Mouse (Mus musculus) myocyte (in vitro differentiated cells): ENCODE measurements around the gene Hbq1b. TPM values are rescaled to one million over a fixed set of nuclear protein-coding genes. Genes with fewer than 3 reads are reported as not detected.

Experiments used
- H3K27me3 ChIP-seq: one replicate; pipeline ENCODE4 v1.6.1; 2011; ENCODE audit not compliant: control insufficient read depth, insufficient read depth, insufficient read length
- H3K36me3 ChIP-seq: one replicate; pipeline ENCODE4 v1.6.1; 2011; ENCODE audit not compliant: control insufficient read depth, insufficient read depth
- H3K4me2 ChIP-seq: one replicate; pipeline ENCODE4 v1.6.1; 2011; ENCODE audit warnings: low read depth, control low read depth
- H3K4me3 ChIP-seq: one replicate; pipeline ENCODE4 v1.5.1; 2011; ENCODE audit warnings: mild to moderate bottlenecking, control low read depth, moderate library complexity
- H3K79me2 ChIP-seq: one replicate; pipeline ENCODE4 v1.6.1; 2011; ENCODE audit not compliant: control insufficient read depth, insufficient read depth
- H3ac ChIP-seq: one replicate; pipeline ENCODE4 v1.6.1; 2011; ENCODE audit not compliant: control insufficient read depth, insufficient read length
- CEBPB ChIP-seq: IDR thresholded peaks from 2 replicates; pipeline ENCODE4 v1.6.1; 2011; ENCODE audit warnings: mild to moderate bottlenecking, moderate library complexity; ENCODE audit not compliant: poor library complexity, insufficient read depth, severe bottlenecking
- E2F4 ChIP-seq: IDR thresholded peaks from one replicate; pipeline ENCODE4 v1.6.1; 2011; ENCODE audit warnings: mild to moderate bottlenecking, control low read depth, moderate library complexity; ENCODE audit not compliant: insufficient read depth
- MAX ChIP-seq: IDR thresholded peaks from one replicate; pipeline ENCODE4 v1.6.1; 2011; ENCODE audit warnings: low read depth, mild to moderate bottlenecking, control low read depth
- MYOD1 ChIP-seq, 3 experiments: IDR thresholded peaks; one replicate each; pipeline ENCODE4 v1.6.1; 2011; ENCODE audit warnings: control low read depth in 2 of 3, low read depth in 2 of 3, mild to moderate bottlenecking in 2 of 3, moderate library complexity in 1 of 3; ENCODE audit not compliant: insufficient read length in 2 of 3, control insufficient read depth in 1 of 3
- MYOG ChIP-seq, 3 experiments: IDR thresholded peaks; one replicate each; pipeline ENCODE4 v1.6.1; 2011; ENCODE audit warnings: control low read depth in 2 of 3, low read depth in 2 of 3, mild to moderate bottlenecking in 2 of 3; ENCODE audit not compliant: insufficient read length in 2 of 3, control insufficient read depth in 1 of 3, insufficient read depth in 1 of 3
- POLR2A ChIP-seq: IDR thresholded peaks from one replicate; pipeline ENCODE4 v1.6.1; 2011; ENCODE audit warnings: low read depth, mild to moderate bottlenecking, control low read depth, moderate library complexity; ENCODE audit not compliant: insufficient read length
- POLR2AphosphoS2 ChIP-seq: IDR thresholded peaks from one replicate; pipeline ENCODE4 v1.6.1; 2011; ENCODE audit warnings: low read depth, control low read depth; ENCODE audit not compliant: insufficient read length
- REST ChIP-seq: IDR thresholded peaks from one replicate; pipeline ENCODE4 v1.6.1; 2011; ENCODE audit warnings: mild to moderate bottlenecking, control low read depth, moderate library complexity; ENCODE audit not compliant: insufficient read depth, insufficient read length
- SRF ChIP-seq: IDR thresholded peaks from one replicate; pipeline ENCODE4 v1.6.1; 2011; ENCODE audit warnings: low read depth; ENCODE audit not compliant: control insufficient read depth, insufficient read length
- TCF12 ChIP-seq: IDR thresholded peaks from one replicate; pipeline ENCODE4 v1.6.1; 2011; ENCODE audit warnings: mild to moderate bottlenecking, control low read depth; ENCODE audit not compliant: poor library complexity, insufficient read depth, severe bottlenecking
- TCF3 ChIP-seq: IDR thresholded peaks from one replicate; pipeline ENCODE4 v1.6.1; 2011; ENCODE audit warnings: low read depth, control low read depth; ENCODE audit not compliant: insufficient read length
- USF1 ChIP-seq: IDR thresholded peaks from one replicate; pipeline ENCODE4 v1.6.1; 2011; ENCODE audit warnings: low read depth, mild to moderate bottlenecking, control low read depth, moderate library complexity
- polyA plus RNA-seq: library from polyadenylated mRNA; unstranded; fragments of >200 nt; fragmentation: generic; extraction: Trizol; gene quantifications from one replicate; pipeline ENCODE4 v1.2.1, GENCODE M21; 2012; ENCODE audit warnings: missing spikeins

The Hbq1b gene
- polyA plus RNA-seq, 1 experiment: 0.16 TPM

- Histone ChIP-seq H3K27me3 (no peaks in the 10 kb centered on the region), H3K4me2 (no peak overlapping the region), H3ac (no peak overlapping the region), H3K4me3 (no peak overlapping the region), H3K79me2 (no peaks in the 10 kb centered on the region), H3K36me3 (no peaks in the 10 kb centered on the region)
- no peak for TF ChIP-seq TCF12
- no peak for TF ChIP-seq MYOG (IDR thresholded peaks at IDR 0.05; ENCODE audit: control insufficient read depth in 1 of 3, insufficient read depth in 1 of 3, insufficient read length in 2 of 3, low read depth in 2 of 3)
- TF ChIP-seq SRF: no peak
- no peak for TF ChIP-seq MYOD1 (IDR thresholded peaks at IDR 0.05; ENCODE audit: control insufficient read depth in 1 of 3, insufficient read length in 2 of 3, low read depth in 2 of 3)
- TF ChIP-seq USF1: no peak
- TF ChIP-seq MAX: no peak
- no peak for TF ChIP-seq REST
These were observed 29.2 kb downstream of the Hbq1b start for GRCm38 (mm10) chr11:32316009-32316408.

GRCm38 (mm10) chr11:32320507-32321195, 33.9 kb downstream of the Hbq1b start:
- H3K79me2 ChIP-seq: no peaks in the 10 kb centered on the region
- H3K27me3 ChIP-seq: no peaks in the 10 kb centered on the region
- no peak overlapping the region for H3ac ChIP-seq
- no peaks in the 10 kb centered on the region for H3K36me3 ChIP-seq
- peak in 2 of 3 experiments; percentile 86 to 93 for TF ChIP-seq MYOD1 (IDR thresholded peaks at IDR 0.05; ENCODE audit: control insufficient read depth in 1 of 3, insufficient read length in 2 of 3, low read depth in 2 of 3)
- TF ChIP-seq CEBPB: no peak
- no peak for TF ChIP-seq MAX
- peak in 2 of 3 experiments; percentile 47 to 72 for TF ChIP-seq MYOG (IDR thresholded peaks at IDR 0.05; ENCODE audit: control insufficient read depth in 1 of 3, insufficient read depth in 1 of 3, insufficient read length in 2 of 3, low read depth in 2 of 3)
- peak overlapping the region; percentile 80 for H3K4me2 ChIP-seq
- no peak overlapping the region for H3K4me3 ChIP-seq

- H3K36me3 ChIP-seq: no peaks in the 10 kb centered on the region
- no peaks in the 10 kb centered on the region for H3K27me3 ChIP-seq
- peak; percentile 21 for TF ChIP-seq MAX
- no peak for TF ChIP-seq POLR2A
- H3ac ChIP-seq: no peak overlapping the region
- H3K4me2 ChIP-seq: peak overlapping the region; percentile 80
- no peak overlapping the region for H3K4me3 ChIP-seq
- H3K79me2 ChIP-seq: no peaks in the 10 kb centered on the region
These were observed 34.4 kb downstream of the Hbq1b start for GRCm38 (mm10) chr11:32321196-32321565.

- no peak overlapping the region for H3K4me3 ChIP-seq
- H3K4me2 ChIP-seq: peak overlapping the region; percentile 54
- no peaks in the 10 kb centered on the region for H3K79me2 ChIP-seq
- H3K27me3 ChIP-seq: no peaks in the 10 kb centered on the region
- no peak overlapping the region for H3ac ChIP-seq
- H3K36me3 ChIP-seq: no peaks in the 10 kb centered on the region
- no peak for TF ChIP-seq TCF12
- no peak for TF ChIP-seq MYOG (IDR thresholded peaks at IDR 0.05; ENCODE audit: control insufficient read depth in 1 of 3, insufficient read depth in 1 of 3, insufficient read length in 2 of 3, low read depth in 2 of 3)
- TF ChIP-seq SRF: no peak
- no peak for TF ChIP-seq MYOD1 (IDR thresholded peaks at IDR 0.05; ENCODE audit: control insufficient read depth in 1 of 3, insufficient read length in 2 of 3, low read depth in 2 of 3)
- TF ChIP-seq TCF3: no peak
- TF ChIP-seq E2F4: no peak
- TF ChIP-seq REST: no peak
- no peak for TF ChIP-seq CEBPB
- no peak for TF ChIP-seq USF1
- no peak for TF ChIP-seq MAX
- no peak for TF ChIP-seq POLR2AphosphoS2
- TF ChIP-seq POLR2A: no peak
These were observed 37.8 kb downstream of the Hbq1b start for GRCm38 (mm10) chr11:32324609-32325008.

GRCm38 (mm10) chr11:32331075-32331474, 44.3 kb downstream of the Hbq1b start:
- no peak overlapping the region for H3K4me3 ChIP-seq
- TF ChIP-seq E2F4 (no peak), MYOD1 (IDR thresholded peaks at IDR 0.05; ENCODE audit: control insufficient read depth in 1 of 3, insufficient read length in 2 of 3, low read depth in 2 of 3) (peak; percentile 25 to 92 (median 83)), MAX (no peak)
- peak overlapping the region; percentile 18 for H3K4me2 ChIP-seq

GRCm38 (mm10) chr11:32331861-32332260, 45.1 kb downstream of the Hbq1b start:
- H3K4me3 ChIP-seq: no peak overlapping the region
- no peaks in the 10 kb centered on the region for H3K36me3 ChIP-seq
- H3K79me2 ChIP-seq: no peaks in the 10 kb centered on the region
- H3ac ChIP-seq: no peak overlapping the region
- no peaks in the 10 kb centered on the region for H3K27me3 ChIP-seq
- no peak for TF ChIP-seq MYOD1 (IDR thresholded peaks at IDR 0.05; ENCODE audit: control insufficient read depth in 1 of 3, insufficient read length in 2 of 3, low read depth in 2 of 3)
- TF ChIP-seq TCF3: no peak
- TF ChIP-seq POLR2A: no peak
- peak in 1 of 3 experiments; percentile 4 for TF ChIP-seq MYOG (IDR thresholded peaks at IDR 0.05; ENCODE audit: control insufficient read depth in 1 of 3, insufficient read depth in 1 of 3, insufficient read length in 2 of 3, low read depth in 2 of 3)
- TF ChIP-seq TCF12: no peak
- H3K4me2 ChIP-seq: no peak overlapping the region

More at GRCm38 (mm10) chr11:32331075-32331474, 44.3 kb downstream of the Hbq1b start:
- H3K79me2 ChIP-seq: no peaks in the 10 kb centered on the region
- H3K27me3 ChIP-seq: no peaks in the 10 kb centered on the region
- H3K36me3 ChIP-seq: no peaks in the 10 kb centered on the region
- no peak overlapping the region for H3ac ChIP-seq
